Mouse (Mus musculus) myocyte (in vitro differentiated cells): Measurements from ENCODE around the gene 1700019A02Rik.

Experiments used
- CEBPB ChIP-seq: IDR thresholded peaks from 2 replicates; pipeline ENCODE4 v1.6.1; 2011; ENCODE audit warnings: mild to moderate bottlenecking, moderate library complexity; ENCODE audit not compliant: poor library complexity, insufficient read depth, severe bottlenecking
- MYOG ChIP-seq, 3 experiments: IDR thresholded peaks; one replicate each; pipeline ENCODE4 v1.6.1; 2011; ENCODE audit warnings: control low read depth in 2 of 3, low read depth in 2 of 3, mild to moderate bottlenecking in 2 of 3; ENCODE audit not compliant: insufficient read length in 2 of 3, control insufficient read depth in 1 of 3, insufficient read depth in 1 of 3
- POLR2AphosphoS2 ChIP-seq: IDR thresholded peaks from one replicate; pipeline ENCODE4 v1.6.1; 2011; ENCODE audit warnings: low read depth, control low read depth; ENCODE audit not compliant: insufficient read length

- no peak for TF ChIP-seq MYOG (IDR thresholded peaks at IDR 0.05; ENCODE audit: control insufficient read depth in 1 of 3, insufficient read depth in 1 of 3, insufficient read length in 2 of 3, low read depth in 2 of 3)
- no peak for TF ChIP-seq CEBPB
- no peak for TF ChIP-seq POLR2AphosphoS2
These were observed 64.4 kb downstream of the 1700019A02Rik start for GRCm38 (mm10) chr1:53123066-53123465.
